Mouse (Mus musculus): Measurements from ENCODE around the gene Prune1.

Gene Prune1

GRCm38 (mm10) chr3:95237541-95238099 is 44.3 kb downstream of the Prune1 start:
- no peak for DNase-seq (ENCODE audit: low spot score)

- no peak for DNase-seq (ENCODE audit: low spot score)
Measured at GRCm38 (mm10) chr3:95235386-95236301, 46.2 kb downstream of the Prune1 start.

- no peak for DNase-seq (ENCODE audit: low spot score)
Measured at GRCm38 (mm10) chr3:95233303-95233980, 48.4 kb downstream of the Prune1 start.

GRCm38 (mm10) chr3:95232771-95233170 is 49.1 kb downstream of the Prune1 start:
- DNase-seq (ENCODE audit: low spot score), result peak; percentile 28

- no peak for DNase-seq (ENCODE audit: low spot score)
Measured at GRCm38 (mm10) chr3:95231298-95232221, 50.3 kb downstream of the Prune1 start, which contains the start of gene Mllt11. Gene Mllt11 (minus strand): TSS chr3:95232171.

GRCm38 (mm10) chr3:95230495-95231297 is 51.2 kb downstream of the Prune1 start:
- DNase-seq (ENCODE audit: low spot score), result no peak

GRCm38 (mm10) chr3:95229781-95230494 is 51.9 kb downstream of the Prune1 start:
- peak; percentile 41 for DNase-seq (ENCODE audit: low spot score)

GRCm38 (mm10) chr3:95228894-95229780 is 52.7 kb downstream of the Prune1 start:
- peak; percentile 64 for DNase-seq (ENCODE audit: low spot score)

- peak; percentile 81 for DNase-seq (ENCODE audit: low spot score)
Measured at GRCm38 (mm10) chr3:95228148-95228893, 53.6 kb downstream of the Prune1 start, which contains the start of gene Cdc42se1. Gene Cdc42se1 (plus strand): TSS chr3:95228732.

GRCm38 (mm10) chr3:95227214-95227613 is 54.7 kb downstream of the Prune1 start:
- no peak for DNase-seq (ENCODE audit: low spot score)

GRCm38 (mm10) chr3:95224295-95224694 is 57.6 kb downstream of the Prune1 start:
- no peak for DNase-seq (ENCODE audit: low spot score)

- DNase-seq (ENCODE audit: low spot score), result no peak
Measured at GRCm38 (mm10) chr3:95223041-95223440, 58.8 kb downstream of the Prune1 start.

- DNase-seq (ENCODE audit: low spot score), result no peak
Measured at GRCm38 (mm10) chr3:95218466-95219137, 63.3 kb downstream of the Prune1 start.

- peak; percentile 97 for DNase-seq (ENCODE audit: low spot score)
Measured at GRCm38 (mm10) chr3:95217255-95218134, 64.4 kb downstream of the Prune1 start, which contains the start of gene Gabpb2. Gene Gabpb2 (minus strand): TSS chr3:95217916.

- DNase-seq (ENCODE audit: low spot score), result no peak
Measured at GRCm38 (mm10) chr3:95216655-95217254, 65.1 kb downstream of the Prune1 start.

- no peak for DNase-seq (ENCODE audit: low spot score)
Measured at GRCm38 (mm10) chr3:95213609-95213975, 68.3 kb downstream of the Prune1 start.
